Mouse (Mus musculus) liver, embryonic 11.5 days (tissue): Measurements from ENCODE around the gene Rngtt. TPM values are rescaled to one million over a fixed set of nuclear protein-coding genes. Genes with fewer than 3 reads are reported as not detected.

ENCODE experiments used
- ATAC-seq: fragments of 200-750 bp; cut with Nextera tagmentation; replicated peaks from 2 replicates; pipeline ENCODE4 v1.8.0; 2017; ENCODE audit warnings: moderate number of reproducible peaks, mild to moderate bottlenecking, moderate TSS enrichment, moderate library complexity; ENCODE audit not compliant: low FRiP score
- DNase-seq: peaks from one replicate; pipeline ENCODE4 v3.0.0-alpha.2; 2017; ENCODE audit warnings: low spot score
- H3K27ac ChIP-seq: fragments of 300-500 bp; sonication (generic); 2 replicates; pipeline ENCODE4 v1.5.1; 2014; ENCODE audit warnings: mild to moderate bottlenecking, low read depth, low read length, control low read depth
- H3K27me3 ChIP-seq: fragments of 300-500 bp; sonication (generic); replicated peaks from 2 replicates; pipeline ENCODE4 v1.6.1; 2014; ENCODE audit warnings: low read length, mixed read lengths; ENCODE audit not compliant: control insufficient read depth, insufficient read depth
- H3K36me3 ChIP-seq: fragments of 300-500 bp; sonication (generic); 2 replicates; pipeline ENCODE4 v1.6.1; 2014; ENCODE audit warnings: mild to moderate bottlenecking, low read length, moderate library complexity, mixed read lengths; ENCODE audit not compliant: control insufficient read depth, insufficient read depth
- H3K4me1 ChIP-seq: fragments of 300-500 bp; sonication (generic); replicated peaks from 2 replicates; pipeline ENCODE4 v1.6.1; 2014; ENCODE audit warnings: low read length, mixed read lengths; ENCODE audit not compliant: control insufficient read depth, insufficient read depth
- H3K4me2 ChIP-seq: fragments of 300-500 bp; sonication (generic); 2 replicates; pipeline ENCODE4 v1.6.1; 2014; ENCODE audit warnings: mild to moderate bottlenecking, control low read depth, moderate library complexity
- H3K4me3 ChIP-seq: fragments of 300-500 bp; sonication (generic); 2 replicates; pipeline ENCODE4 v1.5.1; 2014; ENCODE audit warnings: low read depth, low read length, control low read depth
- H3K9ac ChIP-seq: fragments of 300-500 bp; sonication (generic); 2 replicates; pipeline ENCODE4 v1.6.1; 2014; ENCODE audit warnings: low read depth, low read length, control low read depth
- H3K9me3 ChIP-seq: fragments of 300-500 bp; sonication (generic); 2 replicates; pipeline ENCODE4 v1.6.1; 2016; ENCODE audit warnings: low read length, inconsistent platforms, mixed read lengths; ENCODE audit not compliant: control insufficient read depth
- WGBS: fragments of 180-500 bp; shearing (Covaris S2); extraction: QIAGEN DNeasy Blood & Tissue Kit; methylation state at CpG from one replicate; pipeline ENCODE4 v1.1.7; 2014; 5-methylcytosine and 5-hydroxymethylcytosine counted together
- polyA plus RNA-seq: library from polyadenylated mRNA; unstranded; fragments of >200 nt; fragmentation: Nextera tagmentation; extraction: Ambion mirVana; gene quantifications from 2 replicates; pipeline ENCODE4 v1.2.1, GENCODE M21; 2014

Rngtt gene
- polyA plus RNA-seq, 1 experiment from 2014 or later, result 32.6 TPM

- H3K4me3 ChIP-seq, result no peak overlapping the region
- no peaks in the 10 kb centered on the region for H3K9me3 ChIP-seq
- 85% methylated on average over 10 of the region's 10 CpGs for WGBS
- H3K9ac ChIP-seq, result no peak overlapping the region
- H3K27ac ChIP-seq, result no peak overlapping the region
- ATAC-seq (no peak), DNase-seq (no peak)
- H3K36me3 ChIP-seq, result no peaks in the 10 kb centered on the region
- H3K4me1 ChIP-seq, result no peaks in the 10 kb centered on the region
- H3K27me3 ChIP-seq, result no peaks in the 10 kb centered on the region
- no peak overlapping the region for H3K4me2 ChIP-seq
Observed at GRCm38 (mm10) chr4:33524481-33525141, 214.5 kb downstream of the Rngtt start.

- Histone ChIP-seq H3K4me3 (no peak overlapping the region), H3K9me3 (no peaks in the 10 kb centered on the region), H3K27me3 (no peaks in the 10 kb centered on the region), H3K36me3 (no peaks in the 10 kb centered on the region), H3K4me1 (no peaks in the 10 kb centered on the region), H3K27ac (no peak overlapping the region), H3K4me2 (no peak overlapping the region), H3K9ac (no peak overlapping the region)
- DNase-seq, result no peak
- ATAC-seq, result no peak
- 91% methylated on average over 4 of the region's 4 CpGs for WGBS
Observed at GRCm38 (mm10) chr4:33525272-33525671, 215.2 kb downstream of the Rngtt start.

GRCm38 (mm10) chr4:33526092-33526491 is 216.0 kb downstream of the Rngtt start:
- ATAC-seq, result no peak
- Histone ChIP-seq H3K27me3 (no peaks in the 10 kb centered on the region), H3K4me1 (no peaks in the 10 kb centered on the region), H3K4me2 (no peak overlapping the region), H3K36me3 (no peaks in the 10 kb centered on the region), H3K9me3 (no peaks in the 10 kb centered on the region), H3K4me3 (no peak overlapping the region), H3K27ac (no peak overlapping the region), H3K9ac (no peak overlapping the region)
- WGBS, result 65% methylated on average over 7 of the region's 7 CpGs
- DNase-seq, result no peak

GRCm38 (mm10) chr4:33526675-33527074 is 216.6 kb downstream of the Rngtt start:
- no peak overlapping the region for H3K9ac ChIP-seq
- ATAC-seq, result no peak
- H3K4me1 ChIP-seq, result no peaks in the 10 kb centered on the region
- no peaks in the 10 kb centered on the region for H3K36me3 ChIP-seq
- H3K4me3 ChIP-seq, result no peak overlapping the region
- WGBS, result 46% methylated on average over 9 of the region's 9 CpGs
- no peaks in the 10 kb centered on the region for H3K27me3 ChIP-seq
- DNase-seq, result no peak
- no peaks in the 10 kb centered on the region for H3K9me3 ChIP-seq
- no peak overlapping the region for H3K4me2 ChIP-seq
- H3K27ac ChIP-seq, result no peak overlapping the region

GRCm38 (mm10) chr4:33532596-33532995 is 222.5 kb downstream of the Rngtt start:
- ATAC-seq (no peak), DNase-seq (no peak)
- no peaks in the 10 kb centered on the region for H3K9me3 ChIP-seq
- H3K9ac ChIP-seq, result no peak overlapping the region
- H3K4me1 ChIP-seq, result no peaks in the 10 kb centered on the region
- H3K4me3 ChIP-seq, result no peak overlapping the region
- H3K27ac ChIP-seq, result no peak overlapping the region
- H3K36me3 ChIP-seq, result no peaks in the 10 kb centered on the region
- no peaks in the 10 kb centered on the region for H3K27me3 ChIP-seq
- WGBS, result 73% methylated on average over 8 of the region's 8 CpGs
- no peak overlapping the region for H3K4me2 ChIP-seq

- Histone ChIP-seq H3K4me3 (no peak overlapping the region), H3K4me2 (no peak overlapping the region), H3K4me1 (no peaks in the 10 kb centered on the region), H3K27ac (no peak overlapping the region), H3K36me3 (no peaks in the 10 kb centered on the region), H3K9ac (no peak overlapping the region), H3K27me3 (no peaks in the 10 kb centered on the region), H3K9me3 (no peaks in the 10 kb centered on the region)
- 69% methylated on average over 13 of the region's 13 CpGs for WGBS
- DNase-seq, result no peak
- ATAC-seq, result no peak
Observed at GRCm38 (mm10) chr4:33544755-33545576, 234.9 kb downstream of the Rngtt start.

GRCm38 (mm10) chr4:33545577-33545879 is 235.4 kb downstream of the Rngtt start:
- no peak overlapping the region for H3K9ac ChIP-seq
- H3K36me3 ChIP-seq, result no peaks in the 10 kb centered on the region
- H3K27me3 ChIP-seq, result no peaks in the 10 kb centered on the region
- H3K27ac ChIP-seq, result no peak overlapping the region
- no peak overlapping the region for H3K4me2 ChIP-seq
- H3K4me3 ChIP-seq, result no peak overlapping the region
- DNase-seq (no peak), ATAC-seq (no peak)
- no peaks in the 10 kb centered on the region for H3K4me1 ChIP-seq
- no peaks in the 10 kb centered on the region for H3K9me3 ChIP-seq
- 75% methylated on average over 6 of the region's 6 CpGs for WGBS

GRCm38 (mm10) chr4:33546278-33546677 is 236.2 kb downstream of the Rngtt start:
- WGBS, result 84% methylated on average over 11 of the region's 11 CpGs
- H3K4me2 ChIP-seq, result no peak overlapping the region
- no peak for DNase-seq

More at GRCm38 (mm10) chr4:33546278-33546677, 236.2 kb downstream of the Rngtt start:
- H3K27me3 ChIP-seq, result no peaks in the 10 kb centered on the region
- no peaks in the 10 kb centered on the region for H3K9me3 ChIP-seq
- no peaks in the 10 kb centered on the region for H3K4me1 ChIP-seq
- H3K36me3 ChIP-seq, result no peaks in the 10 kb centered on the region
- no peak overlapping the region for H3K9ac ChIP-seq
- no peak overlapping the region for H3K27ac ChIP-seq
- no peak for ATAC-seq
- H3K4me3 ChIP-seq, result no peak overlapping the region
